Mouse (Mus musculus) testis, postnatal 14 days (tissue): ENCODE measurements around the gene Nat14.

Experiments
- DNase-seq: peaks from one replicate; pipeline ENCODE4 v3.0.0; 2021; ENCODE audit warnings: low spot score

Nat14 gene

DNA sequence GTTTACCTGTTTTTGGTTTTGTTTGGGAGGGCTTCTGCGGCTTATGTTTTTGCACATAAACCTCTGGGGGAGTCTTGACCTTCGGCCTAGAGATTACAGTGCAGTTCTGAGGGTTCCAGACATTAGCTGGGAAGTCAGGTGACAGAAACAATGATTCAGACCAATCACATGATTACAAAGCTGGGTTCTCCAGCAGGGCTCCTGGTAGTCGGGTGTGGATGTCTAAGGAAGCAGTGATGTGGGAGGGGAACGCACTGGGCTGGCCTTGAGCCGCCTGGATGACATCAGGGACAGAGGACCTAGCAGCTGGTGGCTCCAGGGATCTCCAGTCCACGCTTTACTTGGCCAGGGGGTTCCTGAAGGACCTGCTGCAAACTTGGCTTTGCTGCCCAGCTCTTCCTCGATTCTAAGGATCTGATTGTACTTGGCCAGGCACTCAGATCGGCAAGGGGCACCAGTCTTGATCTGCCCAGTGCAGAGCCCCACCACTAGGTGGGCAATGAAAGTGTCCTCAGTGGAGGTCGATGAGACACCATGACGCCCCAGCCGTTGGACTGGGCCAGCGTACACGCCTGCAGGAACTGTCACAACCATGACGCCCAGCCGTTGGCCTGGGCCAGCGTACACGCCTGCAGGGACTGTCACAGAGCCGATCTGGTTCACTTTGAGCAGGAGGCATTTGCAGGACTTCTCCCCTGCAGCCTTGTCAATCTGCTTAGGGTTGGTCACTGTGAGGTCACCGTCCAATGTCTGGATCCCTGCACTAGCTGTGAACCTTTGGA is 28.9 kb downstream of the Nat14 start:
- no peak for DNase-seq

DNA sequence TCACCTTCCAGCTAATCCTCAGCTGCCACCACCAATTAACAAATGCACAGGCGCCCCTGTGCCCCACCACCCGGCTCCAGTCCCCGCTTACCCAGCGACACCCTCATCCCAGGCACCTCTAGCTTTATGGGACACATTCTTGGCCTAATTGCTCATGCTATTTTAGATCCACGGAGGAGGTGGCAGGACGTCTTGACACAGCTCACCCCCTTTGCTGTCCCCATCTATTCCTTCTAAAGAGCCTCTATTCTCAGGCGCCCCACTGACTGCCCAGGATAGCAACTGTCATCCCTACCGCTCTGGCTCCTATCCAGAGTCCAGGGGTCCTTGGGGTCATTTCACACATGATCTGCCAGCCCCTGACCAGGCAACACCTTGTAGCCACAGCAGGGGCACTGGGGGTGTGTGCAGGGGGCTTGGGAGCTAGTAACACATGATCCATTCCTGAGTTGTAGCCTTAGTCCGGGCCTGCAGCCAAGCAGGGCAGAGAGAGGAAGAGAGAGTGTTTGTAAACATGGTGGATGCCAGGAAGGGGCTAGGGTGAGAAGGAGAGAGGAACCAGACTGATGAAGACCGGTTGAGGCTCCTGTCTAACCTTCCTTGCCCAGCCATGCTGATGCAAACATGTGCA is 32.1 kb downstream of the Nat14 start:
- DNase-seq: no peak

DNA sequence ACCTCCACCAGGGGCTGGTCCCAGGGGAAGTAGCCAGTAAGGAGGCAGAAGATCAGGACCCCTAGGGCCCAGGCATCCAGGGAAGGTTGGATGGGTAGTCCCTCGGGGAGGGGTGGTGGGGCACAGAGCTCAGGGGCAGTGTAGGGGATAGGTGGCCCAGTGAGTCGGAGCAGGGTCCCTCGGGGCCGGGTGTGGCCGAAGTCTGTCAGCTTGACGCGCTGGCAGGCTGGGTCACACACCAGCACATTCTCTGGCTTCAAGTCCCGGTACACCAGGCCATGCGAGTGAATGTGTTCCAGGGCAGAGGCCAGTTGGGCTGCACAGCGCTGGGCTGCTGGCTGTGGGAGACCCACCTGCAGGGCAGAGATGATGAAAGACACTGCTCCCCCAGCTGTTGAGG is 35.5 kb downstream of the Nat14 start:
- DNase-seq: no peak

DNA sequence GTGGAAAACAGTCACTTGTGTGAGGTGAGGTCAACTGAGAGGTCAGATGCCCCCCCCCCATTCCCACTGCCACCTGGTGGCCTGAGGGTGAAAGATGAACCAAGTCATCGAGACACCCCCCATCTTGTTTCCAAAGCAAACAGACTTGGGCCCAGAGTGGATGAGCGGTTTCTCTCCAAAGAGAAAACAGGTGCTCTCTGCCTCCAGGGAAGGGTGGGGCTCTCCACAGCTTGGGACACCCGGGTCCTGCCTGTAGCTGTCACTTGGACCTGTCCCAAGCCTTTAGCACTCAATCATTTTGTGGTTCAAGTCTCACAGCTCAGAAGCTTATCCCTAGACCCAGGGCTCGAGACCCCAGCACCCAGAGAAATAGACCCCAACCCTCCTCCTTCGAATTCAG is 41.7 kb downstream of the Nat14 start:
- no peak for DNase-seq

DNA sequence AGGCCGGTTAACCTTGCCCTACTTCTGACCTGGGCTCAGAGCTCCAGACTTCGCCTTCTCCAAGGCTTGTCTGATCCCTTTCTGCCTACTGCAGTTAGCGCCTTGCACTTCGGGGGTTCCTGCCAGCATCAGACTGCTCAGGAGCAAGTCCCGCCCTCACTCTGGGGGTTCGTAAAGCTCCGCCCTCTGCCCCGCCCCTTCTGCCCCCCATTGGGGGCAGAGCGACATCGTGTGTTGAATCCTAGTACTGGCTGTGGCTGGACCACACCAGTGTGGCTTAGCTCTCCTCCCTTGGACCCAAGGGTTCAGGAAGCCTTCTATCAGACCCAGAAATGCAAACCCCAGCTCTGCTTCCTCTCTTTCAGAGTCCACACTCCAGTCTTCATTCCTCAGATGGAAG is 42.4 kb downstream of the Nat14 start, which contains the start of gene Sbk2:
TSS of gene Sbk2 (minus strand) at position 135 of the 400 bp plus-strand sequence.
- peak; percentile 68 for DNase-seq

DNA sequence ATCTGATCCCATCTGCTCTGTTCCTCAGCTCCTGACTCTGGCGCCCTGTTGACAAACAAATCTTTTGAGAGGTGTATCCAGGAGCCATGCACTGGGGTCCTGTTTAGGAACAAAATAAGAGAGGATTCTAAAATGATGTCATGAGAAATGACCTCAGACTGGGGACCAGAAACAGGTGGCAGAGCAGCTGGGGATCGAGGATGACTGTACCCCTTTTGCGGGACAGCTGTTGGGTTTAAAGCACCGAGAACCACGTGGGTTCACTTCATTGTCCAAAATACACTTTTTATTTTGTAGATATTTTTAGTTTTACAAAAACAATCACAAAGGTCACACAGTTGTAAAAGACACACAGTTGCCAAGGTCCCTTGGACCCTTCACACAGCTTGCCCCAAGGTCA is 43.2 kb downstream of the Nat14 start:
- DNase-seq: no peak

DNA sequence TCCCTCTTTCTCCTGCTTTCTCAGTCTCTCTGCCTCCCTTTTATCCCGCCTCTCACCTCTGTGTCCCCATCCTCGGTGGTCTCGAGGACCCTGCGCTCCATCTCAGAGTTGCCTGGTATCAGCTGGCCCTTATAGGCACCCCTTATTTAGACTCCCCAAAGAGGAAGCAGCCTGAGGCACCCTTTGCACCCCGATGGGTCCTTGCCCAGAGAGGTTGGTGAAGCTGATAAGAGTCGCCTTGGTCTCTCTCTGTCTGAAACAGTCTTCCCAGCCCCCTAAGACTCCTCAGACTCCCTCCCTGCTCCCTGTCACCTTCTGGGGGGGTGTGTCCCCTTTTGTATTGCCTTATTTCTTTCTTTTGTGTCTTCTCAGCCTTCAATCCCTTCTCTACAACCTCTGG is 49.2 kb downstream of the Nat14 start, which contains the start of gene Sbk3:
TSS of gene Sbk3 (minus strand) at position 101 of the 400 bp plus-strand sequence.
- no peak for DNase-seq

DNA sequence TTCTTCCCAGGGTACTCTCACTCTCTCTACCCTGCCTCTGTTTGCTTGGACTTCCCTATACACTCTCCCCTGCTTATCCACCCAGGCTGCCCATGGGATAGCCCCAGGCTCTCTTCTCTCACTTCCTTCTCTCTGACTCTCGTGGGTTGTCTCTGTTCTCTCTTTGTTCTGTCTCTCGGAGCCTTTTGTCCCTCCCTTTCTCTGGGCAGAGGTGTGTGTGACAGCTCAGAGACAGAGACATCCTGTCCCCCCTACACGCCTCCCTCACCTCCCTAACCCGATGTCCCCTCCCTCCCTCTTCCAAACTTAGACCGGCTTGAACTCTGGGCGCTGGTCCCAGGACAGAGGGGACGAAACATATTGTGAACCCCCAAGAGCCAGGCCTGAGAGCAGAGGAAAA is 49.9 kb downstream of the Nat14 start:
- no peak for DNase-seq

DNA sequence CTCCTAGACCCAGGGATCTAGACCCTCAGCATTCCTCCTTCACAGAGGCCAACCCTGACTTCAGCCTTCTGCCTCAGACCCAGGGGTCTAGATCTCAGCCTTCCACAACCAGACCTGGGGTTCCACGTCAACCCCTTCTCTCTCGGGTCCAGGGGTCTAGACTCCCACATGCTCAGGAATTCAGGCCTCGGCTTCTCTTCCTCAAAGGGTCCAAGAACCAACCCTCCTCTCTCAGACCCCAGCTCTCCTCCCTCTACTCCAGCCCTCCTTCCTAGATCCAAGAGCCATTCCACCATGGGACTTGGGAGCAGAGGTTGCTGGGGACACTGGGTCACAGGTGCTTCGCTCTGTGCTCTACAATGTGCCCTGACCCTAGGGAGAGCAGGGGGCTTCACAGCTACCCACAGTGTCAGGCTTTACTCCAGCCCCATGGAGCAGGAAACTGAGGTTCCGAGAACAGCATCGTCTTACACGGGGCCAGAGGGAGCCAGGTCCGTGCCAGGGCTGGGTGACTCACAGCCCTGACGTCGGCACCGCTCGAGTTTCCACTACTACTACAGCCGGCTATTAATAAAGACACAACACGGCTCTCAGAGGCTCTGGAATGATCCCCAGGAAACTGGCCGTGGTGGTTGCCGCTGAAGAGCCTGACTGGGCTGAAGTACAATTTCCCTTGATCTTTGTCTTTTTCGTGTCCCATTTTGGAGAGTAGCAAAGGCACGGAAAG is 50.7 kb downstream of the Nat14 start:
- DNase-seq: no peak
